Mouse (Mus musculus) lung, adult 2 months (tissue): ENCODE measurements around the gene Rad18. TPM values are rescaled to one million over a fixed set of nuclear protein-coding genes. Genes with fewer than 3 reads are reported as not detected.

Experiments
- DNase-seq: peaks from one replicate; pipeline ENCODE4 v3.0.0; 2022
- H3K4me1 ChIP-seq: fragments of 200-500 bp; 2 replicates; pipeline ENCODE4 v1.6.1; 2011; ENCODE audit warnings: low read length; ENCODE audit not compliant: control insufficient read depth, insufficient read depth
- H3K4me3 ChIP-seq: fragments of 200-500 bp; replicated peaks from 2 replicates; pipeline ENCODE3; 2011; ENCODE audit warnings: low read depth, mild to moderate bottlenecking, control low read depth, low read length; ENCODE audit errors: extremely low read depth
- CTCF ChIP-seq: fragments of 200-500 bp; IDR thresholded peaks from 2 replicates; pipeline ENCODE4 v1.5.1; 2011; ENCODE audit warnings: mild to moderate bottlenecking, low read length, control low read depth; ENCODE audit not compliant: insufficient read depth
- POLR2A ChIP-seq: fragments of 200-500 bp; IDR thresholded peaks from 2 replicates; pipeline ENCODE4 v1.6.1; 2011; ENCODE audit warnings: low read depth, mild to moderate bottlenecking, control low read depth, low read length, borderline replicate concordance; ENCODE audit errors: extremely low read depth
- WGBS: fragments of 180-500 bp; shearing (Covaris S2); methylation state at CpG from one replicate; pipeline ENCODE4 v1.1.7; 2018; 5-methylcytosine and 5-hydroxymethylcytosine counted together
- polyA plus RNA-seq: library from polyadenylated mRNA; depleted of rRNA; stranded (reverse); fragments of >200 nt; gene quantifications from 2 replicates; pipeline ENCODE4 v1.2.3, GENCODE M21; 2012; rRNA removed

Rad18 gene
- 1.1 and 1.6 TPM in 2 replicates for polyA plus RNA-seq

GRCm38 (mm10) chr6:112696056-112696950, at the start of gene Rad18:
Rad18 (minus strand) TSS chr6:112696686.
- peak; percentile 80 for DNase-seq
- peak; percentile 14; the same call in 1 of the 2 replicates for TF ChIP-seq POLR2A
- TF ChIP-seq CTCF = no peak
- Histone ChIP-seq H3K4me1 (no peaks in the 10 kb centered on the region; the same call in 1 of the 2 replicates), H3K4me3 (peak within 1 kb of the TSS; percentile 81)
- WGBS = under 1% methylated on average over 77 of the region's 77 CpGs

GRCm38 (mm10) chr6:112742297-112742696, 45.8 kb upstream of the Rad18 start:
- H3K4me3 ChIP-seq = no peak overlapping the region
- no peaks in the 10 kb centered on the region for H3K4me1 ChIP-seq
- no peak for DNase-seq
- WGBS = 76% methylated on average over 2 of the region's 2 CpGs
- TF ChIP-seq POLR2A (no peak), CTCF (no peak)

GRCm38 (mm10) chr6:112741766-112742165, 45.3 kb upstream of the Rad18 start:
- WGBS = 65% methylated on average over 5 of the region's 5 CpGs
- no peak overlapping the region for H3K4me3 ChIP-seq
- no peak for TF ChIP-seq POLR2A
- TF ChIP-seq CTCF = no peak
- no peak for DNase-seq
- no peaks in the 10 kb centered on the region for H3K4me1 ChIP-seq

GRCm38 (mm10) chr6:112739635-112740034, 43.1 kb upstream of the Rad18 start:
- DNase-seq = no peak

GRCm38 (mm10) chr6:112738924-112739323, 42.4 kb upstream of the Rad18 start:
- Histone ChIP-seq H3K4me3 (no peak overlapping the region), H3K4me1 (no peaks in the 10 kb centered on the region; the same call in 1 of the 2 replicates)
- DNase-seq = no peak
- TF ChIP-seq CTCF (no peak), POLR2A (no peak)
- WGBS = 85% methylated on average over 6 of the region's 6 CpGs

More at GRCm38 (mm10) chr6:112739635-112740034, 43.1 kb upstream of the Rad18 start:
- H3K4me3 ChIP-seq = no peak overlapping the region
- TF ChIP-seq POLR2A (no peak), CTCF (no peak)
- H3K4me1 ChIP-seq = no peaks in the 10 kb centered on the region; the same call in 1 of the 2 replicates
- WGBS = 85% methylated on average over 3 of the region's 3 CpGs

GRCm38 (mm10) chr6:112736471-112736870, 40.0 kb upstream of the Rad18 start:
- 70% methylated on average over 3 of the region's 3 CpGs for WGBS
- DNase-seq = no peak
- TF ChIP-seq POLR2A (no peak), CTCF (no peak)
- Histone ChIP-seq H3K4me3 (no peak overlapping the region), H3K4me1 (no peaks in the 10 kb centered on the region; the same call in 1 of the 2 replicates)

GRCm38 (mm10) chr6:112735054-112735453, 38.6 kb upstream of the Rad18 start:
- Histone ChIP-seq H3K4me3 (no peak overlapping the region), H3K4me1 (no peaks in the 10 kb centered on the region; the same call in 1 of the 2 replicates)
- 68% methylated on average over 2 of the region's 2 CpGs for WGBS
- TF ChIP-seq POLR2A (no peak), CTCF (no peak)
- DNase-seq = no peak

GRCm38 (mm10) chr6:112733942-112734341, 37.5 kb upstream of the Rad18 start:
- Histone ChIP-seq H3K4me1 (no peaks in the 10 kb centered on the region; the same call in 1 of the 2 replicates), H3K4me3 (no peak overlapping the region)
- DNase-seq = no peak
- WGBS = 68% methylated on average over 5 of the region's 5 CpGs
- TF ChIP-seq CTCF (no peak), POLR2A (no peak)

GRCm38 (mm10) chr6:112732434-112732833, 35.9 kb upstream of the Rad18 start:
- Histone ChIP-seq H3K4me1 (no peaks in the 10 kb centered on the region; the same call in 1 of the 2 replicates), H3K4me3 (no peak overlapping the region)
- TF ChIP-seq POLR2A = no peak
- TF ChIP-seq CTCF = 0 out of 2 replicates have a peak, but pooled peaks have one; percentile 4
- no peak for DNase-seq
- WGBS = 97% methylated on average over 3 of the region's 3 CpGs
